Mouse (Mus musculus): ENCODE results near the gene Gm20604.
A peak's percentile ranks its signal among the peaks of the same experiment; 100 is the strongest.

The Gm20604 gene

DNA sequence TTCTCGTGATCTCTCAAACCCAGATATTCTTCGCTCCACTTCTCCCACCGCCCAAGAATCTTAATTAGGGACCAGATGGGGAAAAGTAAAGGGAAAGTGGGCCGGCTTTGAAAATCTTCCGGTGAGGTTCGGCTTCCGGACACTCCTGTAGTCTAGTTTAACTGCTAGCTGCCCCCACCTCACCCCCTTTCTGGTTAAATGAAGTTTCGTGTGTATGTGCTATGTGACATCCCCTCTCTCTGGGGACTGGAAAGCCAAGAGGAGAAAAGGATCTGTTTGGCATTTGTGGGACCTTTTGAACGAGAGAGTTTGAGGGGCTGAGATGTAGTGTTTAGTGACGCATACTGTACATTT lies at the start of gene Gm20604:
Gene Gm20604, minus strand, starts transcription at position 270 of the 354 bp plus-strand sequence.
- DNase-seq, result no peak

DNA sequence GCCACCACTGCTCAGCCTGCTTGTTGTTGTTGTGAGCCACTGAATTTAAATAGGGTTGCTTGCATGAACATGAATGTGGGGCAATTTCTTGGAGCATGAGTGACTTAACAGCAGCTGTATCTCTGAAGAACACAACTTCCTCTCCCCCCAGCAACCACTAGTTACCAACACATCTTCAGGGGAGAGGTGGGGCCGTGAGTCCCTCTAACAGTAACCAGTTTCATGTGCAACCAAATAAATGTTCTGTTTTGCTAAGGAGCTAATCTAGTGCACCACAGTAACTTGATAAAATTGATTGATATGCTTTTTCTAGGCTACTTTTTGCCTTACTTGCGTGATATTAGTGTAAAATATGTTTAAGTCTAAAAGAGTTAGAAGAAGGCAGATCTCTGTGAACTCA lies 41.1 kb upstream of the Gm20604 start:
- DNase-seq, result no peak

DNA sequence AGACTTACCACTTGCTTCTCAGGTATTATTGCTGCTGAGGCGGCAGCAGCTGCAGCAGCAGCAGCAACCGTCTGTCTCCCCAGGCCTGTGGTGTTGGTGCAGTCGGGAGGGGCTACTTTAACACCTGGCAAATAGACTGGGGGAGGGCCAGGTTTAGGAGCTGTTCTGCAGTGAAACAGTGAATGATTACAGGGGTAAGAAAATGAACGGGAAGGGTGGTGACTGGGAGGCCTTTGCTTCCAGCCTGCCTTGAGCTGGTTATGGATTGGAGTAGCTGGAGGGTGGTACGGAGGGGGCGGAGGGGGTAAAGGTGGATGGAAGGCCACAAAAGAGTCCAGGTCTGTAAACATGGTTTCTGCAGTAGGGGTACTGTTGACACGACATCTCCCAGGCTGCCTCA lies 29.5 kb upstream of the Gm20604 start:
- no peak for DNase-seq

DNA sequence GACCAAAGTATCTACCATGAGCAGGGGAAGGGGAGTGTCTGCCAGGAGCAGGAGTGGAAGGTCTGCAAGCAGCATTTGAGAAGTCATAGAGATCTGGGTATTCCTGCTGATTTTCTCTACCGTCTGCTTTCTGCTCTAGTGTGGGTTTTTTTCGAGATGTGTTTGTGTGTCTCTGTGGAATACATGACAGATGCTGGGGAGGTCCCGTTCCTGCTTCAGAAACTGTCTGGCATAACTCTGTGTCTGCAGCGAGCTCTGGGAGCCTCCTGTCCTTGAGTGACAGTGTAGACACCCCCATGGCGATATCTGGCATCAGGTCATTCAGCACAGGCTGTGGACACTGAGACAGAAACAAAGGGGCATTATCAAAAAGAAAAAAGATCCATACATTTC lies 27.1 kb upstream of the Gm20604 start:
- DNase-seq, result no peak

DNA sequence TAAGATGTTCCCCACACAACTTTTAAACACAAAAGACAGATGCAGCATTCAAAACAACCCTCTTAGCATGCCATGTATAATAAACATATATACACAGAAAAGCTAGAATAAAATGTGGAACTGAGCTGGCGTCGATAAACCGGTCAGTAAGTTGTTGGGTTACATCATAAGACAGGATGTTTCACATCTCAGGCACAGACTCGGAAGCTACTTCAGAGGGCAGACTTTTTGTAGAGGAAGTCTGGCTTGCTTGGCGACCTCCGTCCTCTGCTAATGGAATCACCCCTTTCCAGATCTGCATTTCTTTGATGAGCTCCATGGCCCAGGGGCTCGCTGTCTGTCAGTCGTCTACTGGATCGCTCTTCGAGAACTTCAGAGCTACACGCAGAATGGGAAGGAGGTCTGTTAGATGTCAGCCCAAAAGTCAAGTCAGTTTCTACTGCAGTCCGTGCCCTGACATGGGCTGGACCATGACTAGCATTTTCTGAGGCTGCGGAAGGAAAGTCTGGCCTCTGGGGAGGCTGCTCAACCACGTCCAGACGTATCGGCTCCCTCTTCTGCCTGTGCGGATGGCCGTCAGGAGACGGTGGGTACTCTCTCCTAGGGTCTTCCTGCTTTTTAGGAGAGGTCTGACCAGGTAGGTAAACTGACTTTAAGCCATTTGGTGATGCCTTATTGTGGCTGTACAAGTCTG lies 26.6 kb upstream of the Gm20604 start:
- DNase-seq, result no peak

DNA sequence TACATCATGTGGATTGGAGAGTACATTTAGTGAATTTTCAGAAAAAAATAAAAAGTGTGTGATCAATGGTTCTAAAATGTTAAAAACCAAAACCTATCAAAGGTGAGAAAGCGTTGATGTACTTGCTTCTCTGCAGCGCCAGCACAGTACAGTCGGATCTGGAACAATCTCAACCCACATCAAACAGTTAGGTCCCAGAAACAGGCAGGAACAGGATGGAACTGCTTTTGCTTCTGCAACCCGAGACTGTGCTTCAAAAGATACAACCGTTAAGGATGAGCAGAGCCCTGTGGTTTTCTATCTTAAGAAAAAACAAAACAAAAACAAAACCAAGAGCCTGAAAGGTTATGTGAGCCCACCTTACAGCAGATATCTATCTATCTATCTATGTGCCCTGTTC lies 24.4 kb upstream of the Gm20604 start:
- DNase-seq, result no peak

DNA sequence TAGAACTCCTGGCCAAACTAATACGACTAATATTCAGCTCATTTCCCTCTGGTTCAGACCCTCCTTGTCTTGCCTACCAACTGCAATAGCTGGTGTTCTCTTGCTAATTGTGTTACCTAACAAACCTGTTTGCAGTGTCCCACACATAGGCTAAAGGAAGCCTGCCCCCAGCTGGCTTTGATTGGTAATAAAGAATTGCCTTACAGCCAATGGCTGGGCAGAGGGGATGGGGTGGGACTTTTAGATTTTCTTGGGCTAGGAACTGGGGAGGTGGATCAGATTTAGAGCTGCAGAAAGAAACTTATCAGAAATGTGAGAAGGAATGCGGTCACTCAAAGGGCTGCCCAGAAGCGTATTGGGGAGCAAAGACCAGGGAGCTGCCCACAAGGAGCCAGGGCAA lies 21.0 kb upstream of the Gm20604 start:
- DNase-seq, result peak; percentile 49

DNA sequence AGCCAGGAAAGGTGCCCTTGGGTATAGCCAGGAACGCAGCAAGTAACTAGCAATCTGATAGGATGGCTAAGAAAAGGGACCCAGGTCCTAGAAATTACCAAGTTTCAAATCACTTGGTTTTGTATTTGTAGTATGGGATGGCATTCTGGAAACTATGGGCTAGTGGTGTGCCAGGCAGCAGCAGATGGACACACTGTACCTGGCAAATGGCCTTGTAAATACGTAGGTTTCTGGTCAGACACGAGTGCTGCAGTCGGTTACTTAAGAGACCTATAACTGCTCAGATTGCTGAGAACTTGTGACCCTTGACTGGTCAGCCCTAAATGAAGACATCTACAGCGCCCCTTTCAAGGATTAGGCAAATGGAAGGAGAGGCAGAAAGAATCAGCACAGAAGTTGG lies 19.7 kb upstream of the Gm20604 start:
- no peak for DNase-seq

DNA sequence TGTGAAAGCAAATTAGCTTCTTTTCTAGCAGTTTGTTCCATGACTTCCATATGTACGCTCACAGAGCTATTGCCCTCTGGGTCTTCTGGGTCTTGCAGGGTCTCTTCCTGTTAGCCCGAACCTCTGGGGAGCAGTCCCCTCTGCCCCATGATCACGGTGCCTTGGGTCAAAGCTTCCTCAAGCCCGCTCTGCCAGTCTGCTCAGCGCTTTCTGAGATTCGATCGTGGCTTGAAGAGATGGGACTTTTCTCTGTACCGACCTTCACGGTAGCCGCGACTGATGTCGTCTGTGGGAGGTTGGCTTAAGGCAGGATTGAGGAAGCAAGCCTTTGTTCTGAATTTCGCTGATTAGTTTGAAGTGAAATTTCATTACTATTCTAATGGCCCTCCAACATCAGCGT lies 17.6 kb upstream of the Gm20604 start:
- DNase-seq, result no peak

DNA sequence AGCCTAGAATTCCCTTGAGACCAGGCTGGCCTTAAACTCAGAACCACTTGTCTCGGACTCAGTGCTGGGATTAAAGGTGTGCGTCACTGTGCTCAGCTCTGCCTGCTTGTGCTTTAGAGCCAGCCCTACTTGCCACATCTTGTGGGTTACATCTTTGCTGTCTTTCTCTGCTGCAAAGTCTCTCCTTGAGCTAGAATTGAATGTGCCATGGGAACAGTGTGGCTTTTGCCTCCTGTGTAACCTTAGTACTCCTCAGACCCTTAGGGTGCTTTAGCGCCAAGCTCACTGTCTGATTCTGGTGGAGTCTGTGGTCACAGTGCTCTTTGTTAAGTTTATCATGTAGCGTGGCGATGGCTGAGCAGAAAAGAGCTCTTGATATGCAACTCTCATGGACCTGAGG lies 14.2 kb upstream of the Gm20604 start:
- DNase-seq, result no peak

DNA sequence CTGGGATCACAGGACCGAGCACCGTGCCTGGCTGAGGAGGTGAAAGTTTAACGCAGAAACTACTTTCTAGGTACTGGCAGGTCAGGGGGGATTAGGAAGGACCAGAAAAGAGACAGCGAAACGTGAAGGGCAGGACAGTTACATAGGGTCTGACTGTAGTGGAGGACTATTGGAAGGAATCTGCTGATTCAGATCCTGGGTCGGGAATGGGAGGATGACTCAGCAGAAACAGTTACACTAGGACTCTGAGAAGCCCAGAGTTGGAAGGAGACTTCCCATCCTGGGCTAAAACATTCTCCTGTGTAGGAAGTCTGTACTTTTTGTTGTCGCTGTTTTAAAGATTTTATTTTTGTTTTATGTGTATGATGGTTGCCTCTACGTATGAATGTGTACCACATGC lies 13.1 kb upstream of the Gm20604 start:
- DNase-seq, result no peak

DNA sequence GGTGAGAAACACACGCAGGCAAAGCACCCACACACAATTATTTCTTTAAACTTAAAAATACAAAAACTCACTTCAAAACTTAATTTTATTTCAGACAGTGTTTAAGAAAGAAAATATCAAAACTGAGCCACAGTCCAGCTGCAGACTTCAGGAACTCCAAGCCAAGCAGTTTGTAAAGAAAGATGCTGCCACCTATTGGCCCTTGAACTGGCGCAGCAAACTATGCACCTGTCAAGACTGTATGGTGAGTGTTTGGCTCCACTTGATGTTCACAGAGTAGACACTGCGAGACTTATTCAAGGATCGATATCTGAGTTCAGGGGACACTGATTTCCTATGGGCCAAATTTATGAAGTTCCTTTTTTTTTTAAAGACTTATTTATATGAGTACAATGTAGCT lies 10.5 kb upstream of the Gm20604 start:
- peak; percentile 20 for DNase-seq

DNA sequence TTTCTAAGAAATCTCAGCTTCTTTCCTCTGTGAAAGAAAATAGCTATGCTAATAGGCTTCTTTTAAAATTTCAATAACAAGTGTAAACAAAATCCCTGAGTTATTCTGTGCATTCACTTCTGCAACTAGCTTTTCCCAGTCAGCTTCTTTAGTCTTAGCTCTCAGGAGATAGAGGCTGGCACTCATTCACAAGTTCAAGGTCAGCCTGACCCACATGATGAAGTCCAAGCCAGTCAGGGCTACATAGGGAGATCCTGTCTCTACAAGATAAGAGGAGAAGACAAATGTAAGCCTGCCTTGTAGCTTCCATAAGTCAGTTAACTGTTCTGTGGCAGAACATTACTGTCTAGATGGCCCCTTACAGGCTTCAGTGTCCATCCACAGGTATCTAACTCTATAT lies 5.2 kb upstream of the Gm20604 start:
- DNase-seq, result no peak

DNA sequence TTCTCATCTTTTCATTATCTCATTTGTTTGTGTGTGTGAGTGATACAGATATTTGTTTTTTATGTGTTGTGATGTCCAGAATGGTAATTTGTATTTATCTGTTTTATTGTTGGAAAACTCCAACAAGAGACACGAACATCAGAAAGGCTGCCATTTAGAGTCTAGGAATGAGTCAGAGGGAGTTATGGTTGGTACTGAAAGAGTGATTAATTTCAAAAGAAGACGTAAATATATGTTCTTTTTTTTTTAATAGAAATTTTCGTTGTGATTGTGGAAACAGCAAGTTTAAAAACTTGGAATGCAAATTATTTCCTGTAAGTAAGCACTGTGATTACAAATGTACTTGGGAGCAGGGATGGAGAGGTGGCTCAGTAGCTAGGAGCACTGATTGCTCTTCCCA lies 3.2 kb upstream of the Gm20604 start:
- no peak for DNase-seq

DNA sequence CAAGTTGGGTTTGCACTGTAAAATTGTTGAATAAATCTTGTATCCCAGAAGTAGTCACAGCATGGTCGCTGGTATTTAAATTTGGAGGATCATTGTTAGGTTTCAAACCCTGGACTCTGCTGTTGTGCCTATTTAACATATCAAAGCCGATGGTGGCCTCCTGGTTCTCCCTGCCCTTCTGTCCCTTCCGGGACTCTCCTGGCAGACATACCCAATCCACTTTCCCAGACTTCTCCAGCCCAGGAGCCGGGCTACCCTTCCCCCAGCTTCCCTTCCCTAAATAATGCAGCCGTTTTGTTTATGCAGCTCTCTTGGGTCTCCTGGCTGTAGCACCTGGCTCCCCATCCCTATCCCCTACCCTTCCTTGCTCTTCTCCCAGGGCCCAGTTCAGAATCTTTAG lies 464 bp upstream of the Gm20604 start:
- DNase-seq, result peak; percentile 15

DNA sequence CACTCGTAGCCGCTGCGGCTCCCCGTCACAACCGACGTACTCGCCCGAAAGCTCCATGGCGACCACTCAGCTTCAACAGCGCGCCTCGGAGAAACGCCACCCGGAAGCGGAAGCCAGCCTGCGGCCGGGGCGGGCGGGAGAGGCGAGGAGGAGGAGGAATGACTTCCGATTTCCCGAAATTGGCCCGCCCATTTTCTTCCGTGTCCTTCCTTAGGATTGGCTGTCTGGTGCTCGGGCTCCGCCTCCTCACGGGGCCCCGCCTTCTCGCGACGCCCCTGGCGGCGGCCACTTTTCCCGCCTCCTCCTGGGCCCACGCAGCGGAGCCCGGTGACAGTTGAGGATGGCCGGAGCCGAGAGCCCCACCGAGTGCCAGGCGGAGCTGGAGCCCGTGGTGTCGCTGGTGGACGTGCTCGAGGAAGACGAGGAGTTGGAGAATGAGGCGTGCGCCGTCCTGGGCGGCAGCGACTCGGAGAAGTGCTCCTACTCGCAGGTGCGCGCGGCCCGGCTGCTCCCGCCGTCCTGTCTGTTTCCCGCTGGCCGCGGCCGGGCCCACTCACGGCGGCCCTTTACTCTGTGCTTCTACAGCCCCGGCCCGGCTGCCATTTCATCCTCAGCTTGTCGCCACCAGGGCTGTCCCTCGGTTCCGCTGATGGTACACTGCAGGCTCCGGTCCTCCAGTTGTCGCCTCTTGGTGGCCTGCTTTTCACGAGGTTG lies 626 bp downstream of the Gm20604 start, which contains the start of the genes Gm28051, Gon7 and Ubr7:
Gene Gm28051, minus strand, starts transcription at position 77 of the 714 bp plus-strand sequence.
Gene Gon7, minus strand, starts transcription at position 115 of the 714 bp plus-strand sequence.
Gene Ubr7, plus strand, starts transcription at position 279 of the 714 bp plus-strand sequence.
- peak; percentile 98 for DNase-seq

DNA sequence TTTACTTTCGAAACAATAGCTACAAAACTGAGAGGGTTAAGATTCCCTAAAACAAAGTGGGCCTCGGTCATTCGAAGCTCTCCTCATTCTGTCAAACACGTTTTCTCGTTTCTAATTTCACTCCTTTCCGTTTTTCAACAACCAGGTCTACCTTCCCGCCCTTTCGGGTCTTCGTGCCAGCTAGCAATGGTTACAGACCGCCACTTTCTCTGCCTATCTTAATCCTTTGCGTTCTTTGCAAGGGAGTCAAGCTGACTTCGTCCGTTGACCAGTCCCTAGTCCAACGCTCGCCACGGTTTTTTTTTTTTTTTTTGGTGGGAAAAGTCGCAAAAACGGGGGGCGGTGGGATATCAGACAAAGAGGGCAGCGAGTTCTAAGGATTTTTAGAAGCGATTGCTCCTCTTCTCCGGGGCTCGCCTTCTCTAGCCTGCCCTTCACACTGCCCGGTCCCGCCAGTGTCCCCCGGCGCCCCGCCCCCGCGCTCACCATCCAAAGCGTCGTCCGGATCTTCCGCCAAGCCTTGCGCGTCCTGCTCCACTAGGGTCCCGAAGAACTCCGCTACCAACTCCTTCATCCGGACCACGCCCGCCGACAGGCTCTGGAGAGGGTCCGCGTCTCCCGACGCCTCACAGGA lies 1.3 kb downstream of the Gm20604 start:
- DNase-seq, result no peak

DNA sequence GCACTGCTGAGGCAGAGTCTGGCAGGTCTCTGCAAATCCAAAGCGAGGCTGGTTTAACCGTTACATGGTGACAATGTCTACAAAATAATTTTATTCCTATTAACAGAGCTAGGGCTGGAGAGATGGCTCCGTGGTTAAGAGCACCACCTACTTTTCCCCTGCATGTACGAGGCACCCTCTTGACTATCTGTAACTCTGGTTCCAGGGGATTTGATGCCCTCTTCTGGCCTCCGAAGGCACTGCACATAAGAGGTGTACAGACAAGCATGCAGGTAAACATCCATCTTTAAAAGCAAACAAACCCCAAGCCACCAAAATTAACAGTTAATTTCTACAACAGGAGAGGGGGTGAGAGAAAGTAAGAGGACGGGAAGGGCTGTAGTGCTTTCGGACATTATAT lies 2.2 kb downstream of the Gm20604 start:
- peak; percentile 56 for DNase-seq

DNA sequence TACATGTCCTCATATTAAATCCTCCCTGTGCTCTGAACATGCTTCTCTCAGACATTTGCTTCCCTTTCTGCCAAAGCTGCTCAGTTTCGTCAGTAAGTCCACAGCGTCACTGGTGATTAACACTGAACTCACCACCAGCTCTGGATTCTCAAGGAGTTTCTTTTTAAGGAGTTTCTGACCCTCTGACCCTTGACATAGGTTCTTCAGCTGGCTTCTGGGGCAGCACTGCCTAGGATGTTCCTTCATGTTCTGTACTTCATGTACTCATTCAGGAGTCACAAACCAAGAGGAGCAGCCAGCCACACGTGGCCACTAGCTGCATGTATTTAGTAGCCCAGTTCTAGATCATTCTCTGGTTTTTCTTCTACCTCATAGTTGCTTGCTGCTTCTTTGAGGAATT lies 10.2 kb downstream of the Gm20604 start:
- DNase-seq, result no peak

DNA sequence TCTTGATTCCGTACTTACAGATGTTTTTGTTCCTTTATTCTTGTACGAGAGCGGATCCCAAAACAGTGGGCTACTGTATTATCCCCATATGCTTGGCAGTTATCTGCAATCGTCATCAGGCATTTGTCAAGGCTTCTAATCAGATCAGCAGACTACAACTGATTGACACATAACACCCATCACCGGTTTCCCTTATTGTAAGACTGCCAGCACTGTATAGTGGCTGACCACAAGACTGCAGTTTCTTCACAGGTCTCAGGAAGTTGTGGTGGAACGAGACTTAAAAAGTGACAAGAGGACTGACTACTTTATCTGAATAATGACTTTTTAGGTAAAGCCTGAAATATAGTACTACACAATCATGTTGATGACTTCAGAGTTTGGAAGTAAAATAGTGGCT lies 13.6 kb downstream of the Gm20604 start:
- peak; percentile 55 for DNase-seq

DNA sequence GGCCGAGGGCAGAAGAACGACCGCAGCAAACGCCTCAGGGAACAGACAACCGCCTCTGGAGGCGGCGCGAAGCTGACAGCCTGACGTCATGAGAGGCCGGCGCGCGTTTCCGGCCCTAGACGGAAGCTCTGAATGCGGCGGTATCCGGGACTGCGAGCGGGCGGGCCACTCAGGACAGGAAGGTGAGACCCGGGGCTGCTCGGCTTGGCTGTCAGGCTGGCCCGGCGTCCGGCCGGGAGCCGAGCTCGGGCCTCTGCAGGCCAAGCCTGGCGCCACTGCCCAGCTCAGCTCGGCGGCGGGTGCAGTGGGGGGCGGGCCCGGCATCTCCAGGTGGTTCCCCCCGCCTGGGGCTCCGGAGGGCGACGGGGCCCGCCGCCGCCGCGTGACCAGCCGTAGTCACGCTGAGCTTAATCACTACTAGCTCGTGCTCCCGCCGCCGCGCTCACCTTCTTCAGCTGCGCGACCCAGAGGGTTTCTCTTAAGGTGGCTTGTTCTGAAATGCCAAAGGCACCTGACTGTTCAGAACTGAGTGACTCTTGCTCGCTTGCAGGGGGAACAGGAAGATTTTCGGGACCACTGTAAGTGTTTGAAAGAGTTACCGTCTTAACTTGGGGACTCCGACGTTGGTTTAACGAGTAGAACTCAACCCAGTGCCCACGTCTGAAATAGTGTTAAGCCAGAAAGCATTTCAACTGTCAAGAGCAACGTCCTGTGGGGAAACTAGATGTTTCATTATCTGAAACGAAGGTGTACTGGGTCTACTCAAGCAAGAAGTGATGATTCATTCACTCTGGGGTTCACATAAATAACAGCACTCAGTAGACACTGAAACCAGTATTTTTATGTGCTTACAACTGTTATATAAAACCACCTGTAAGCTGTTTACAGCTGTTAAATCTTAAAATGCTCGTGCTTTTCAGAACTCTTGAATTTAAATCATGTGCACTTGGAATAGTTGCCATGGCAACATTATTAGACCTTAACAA lies 14.6 kb downstream of the Gm20604 start, which contains the start of the genes Moap1 and Tmem251:
Gene Moap1, minus strand, starts transcription at position 73 of the 986 bp plus-strand sequence.
Gene Tmem251, plus strand, starts transcription at position 174 of the 986 bp plus-strand sequence.
- peak; percentile 94 for DNase-seq

DNA sequence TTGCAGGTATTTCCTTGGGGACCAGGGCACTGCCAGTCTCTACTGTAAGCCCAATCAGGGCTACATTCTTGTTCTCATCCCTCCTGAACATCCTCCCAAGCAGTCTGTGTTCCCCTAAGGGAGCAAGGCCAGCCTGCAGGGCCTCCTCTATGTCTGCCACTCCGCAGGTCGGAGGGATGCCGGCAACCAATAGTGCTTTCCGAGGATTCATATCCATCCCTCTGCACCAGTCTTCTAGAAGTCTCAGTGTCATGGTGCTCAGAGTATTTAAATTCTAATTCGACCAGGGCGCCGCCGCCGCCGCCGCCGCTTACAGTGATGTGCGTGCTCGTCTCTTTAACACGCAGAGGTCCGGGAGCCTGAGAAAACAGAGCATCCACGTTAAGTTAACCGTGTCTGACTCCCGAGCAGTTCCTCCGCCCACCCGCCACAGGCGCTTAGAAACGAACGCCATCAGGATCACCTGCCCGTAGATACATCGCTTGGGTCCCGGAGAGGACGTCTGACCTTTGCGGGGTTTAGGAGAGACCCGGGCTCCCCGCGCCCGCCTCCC lies 15.4 kb downstream of the Gm20604 start:
- DNase-seq, result no peak
